ENCODE assay signal across 19 mouse cellular contexts in the genomic region with DNA sequence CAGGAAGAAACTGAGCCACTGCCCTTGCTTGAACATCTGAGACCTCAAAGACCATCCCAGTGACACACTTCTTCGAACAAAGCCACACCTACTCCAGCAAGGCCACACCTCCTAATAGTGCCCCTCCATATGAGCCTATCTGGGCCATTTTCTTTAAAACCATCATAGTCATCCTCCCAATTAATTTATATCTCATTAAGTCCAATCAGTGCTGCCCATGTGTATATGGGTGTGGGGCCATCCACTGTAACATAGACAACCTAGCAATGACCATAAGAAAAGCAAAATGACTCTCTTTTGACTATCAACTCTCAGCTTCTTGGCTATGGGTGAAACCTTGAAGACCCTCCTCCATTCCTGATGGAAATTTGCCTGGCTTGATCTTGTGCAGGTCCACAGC.
"Had no signal": no experiment of that assay in that cellular context is flagged by ENCODE, and none has a peak within 500 bp of the region (broad histone marks: within the 10 kb centered on the region; RNA-seq: fewer than 3 reads in every experiment).

No protein-coding gene starts in this region.

- H3K36me3 ChIP-seq: intestine, embryonic 15.5 days; limb, embryonic 10.5 days; limb, embryonic 13.5 days; midbrain, embryonic 12.5 days; midbrain, embryonic 15.5 days; neural tube, embryonic 12.5 days; neural tube, embryonic 15.5 days had no signal

- H3K9me3 ChIP-seq: intestine, embryonic 15.5 days; limb, embryonic 10.5 days; limb, embryonic 13.5 days; midbrain, embryonic 12.5 days; midbrain, embryonic 15.5 days; neural tube, embryonic 12.5 days; neural tube, embryonic 15.5 days had no signal

- DNase-seq: kidney, adult 18-20 months; kidney, adult 9 months; kidney, postnatal 14 days; kidney, postnatal 4 days; lung, embryonic 14.5 days; right cerebral cortex, adult 18-20 months; right cerebral cortex, postnatal 14 days; right cerebral cortex, postnatal 4 days; thymus, adult 18-20 months; thymus, postnatal 36 days had no signal

- H3K4me2 ChIP-seq: intestine, embryonic 15.5 days; limb, embryonic 13.5 days; lung, embryonic 14.5 days; midbrain, embryonic 12.5 days; midbrain, embryonic 15.5 days; neural tube, embryonic 12.5 days; neural tube, embryonic 15.5 days had no signal

- H3K9ac ChIP-seq: intestine, embryonic 15.5 days; limb, embryonic 13.5 days; lung, embryonic 14.5 days; midbrain, embryonic 12.5 days; midbrain, embryonic 15.5 days; neural tube, embryonic 12.5 days; neural tube, embryonic 15.5 days had no signal

- H3K4me3 ChIP-seq: intestine, embryonic 15.5 days; limb, embryonic 10.5 days; limb, embryonic 13.5 days; midbrain, embryonic 12.5 days; midbrain, embryonic 15.5 days; neural tube, embryonic 12.5 days; neural tube, embryonic 15.5 days had no signal

- ATAC-seq: intestine, embryonic 15.5 days; lung, postnatal 0 days; midbrain, embryonic 15.5 days had no signal

- H3K27ac ChIP-seq: intestine, embryonic 15.5 days; limb, embryonic 10.5 days; limb, embryonic 13.5 days; macrophage; midbrain, embryonic 12.5 days; midbrain, embryonic 15.5 days; neural tube, embryonic 12.5 days; neural tube, embryonic 15.5 days had no signal

- H3K4me1 ChIP-seq: intestine, embryonic 15.5 days; limb, embryonic 10.5 days; midbrain, embryonic 12.5 days; midbrain, embryonic 15.5 days; neural tube, embryonic 12.5 days; neural tube, embryonic 15.5 days had no signal

- H3K27me3 ChIP-seq: intestine, embryonic 15.5 days; limb, embryonic 13.5 days; midbrain, embryonic 12.5 days; midbrain, embryonic 15.5 days; neural tube, embryonic 12.5 days; neural tube, embryonic 15.5 days had no signal
